Mouse (Mus musculus): ENCODE results near the gene Ap1m1.

The Ap1m1 gene

GRCm38 (mm10) chr8:72293309-72293708, 53.5 kb downstream of the Ap1m1 start:
- no peak for DNase-seq (ENCODE audit: low read depth, low spot score)

- no peak for DNase-seq (ENCODE audit: low read depth, low spot score)
Observed at GRCm38 (mm10) chr8:72295125-72295524, 55.3 kb downstream of the Ap1m1 start.

- DNase-seq (ENCODE audit: low read depth, low spot score): peak; percentile 71
Observed at GRCm38 (mm10) chr8:72295679-72296078, 55.9 kb downstream of the Ap1m1 start.

GRCm38 (mm10) chr8:72296561-72296960, 56.7 kb downstream of the Ap1m1 start:
- no peak for DNase-seq (ENCODE audit: low read depth, low spot score)

- no peak for DNase-seq (ENCODE audit: low read depth, low spot score)
Observed at GRCm38 (mm10) chr8:72298928-72299327, 59.1 kb downstream of the Ap1m1 start.

- DNase-seq (ENCODE audit: low read depth, low spot score): no peak
Observed at GRCm38 (mm10) chr8:72300654-72301400, 61.0 kb downstream of the Ap1m1 start.

GRCm38 (mm10) chr8:72301497-72301896, 61.7 kb downstream of the Ap1m1 start:
- no peak for DNase-seq (ENCODE audit: low read depth, low spot score)

GRCm38 (mm10) chr8:72302986-72303612, 63.3 kb downstream of the Ap1m1 start:
- DNase-seq (ENCODE audit: low read depth, low spot score): no peak

GRCm38 (mm10) chr8:72303633-72304032, 63.8 kb downstream of the Ap1m1 start:
- DNase-seq (ENCODE audit: low read depth, low spot score): peak; percentile 74

GRCm38 (mm10) chr8:72305210-72305905, 65.5 kb downstream of the Ap1m1 start, which contains the start of gene Gm10282:
TSS of gene Gm10282 (minus strand) at chr8:72305260.
- no peak for DNase-seq (ENCODE audit: low read depth, low spot score)

GRCm38 (mm10) chr8:72306913-72307312, 67.1 kb downstream of the Ap1m1 start:
- no peak for DNase-seq (ENCODE audit: low read depth, low spot score)
